8 mouse cellular contexts compared by ENCODE assay signal in genomic region chr12:8313270-8313771, GRCm38 (mm10). TPM values are rescaled to one million over a fixed set of nuclear protein-coding genes. Genes with fewer than 3 reads are reported as not detected.
DNase-seq lines count a peak whose midpoint lies in the region; ATAC-seq and TF ChIP-seq lines count a peak whose summit lies in the region.

TSS of gene Hs1bp3 (plus strand) at chr12:8313432.

- peaks cover 25% of the 10 kb centered on the region for H3K36me3 ChIP-seq in E14TG2a.4 (ENCODE audit: insufficient read depth, low read length)
- no peaks in the 10 kb centered on the region; the same call in 1 of the 2 replicates for H3K36me3 ChIP-seq in forebrain, embryonic 12.5 days (replicated peaks)
- peaks cover 9% of the 10 kb centered on the region; the same call in 1 of the 2 replicates for H3K36me3 ChIP-seq in heart, postnatal 0 days (replicated peaks; ENCODE audit: control insufficient read depth, insufficient read depth, low read length)
- H3K36me3 ChIP-seq in neural tube, embryonic 14.5 days (ENCODE audit: control insufficient read depth, insufficient read depth, low read length) = no peaks in the 10 kb centered on the region

- H3K4me3 ChIP-seq in E14TG2a.4 (replicated peaks; ENCODE audit: low read length) = peak within 1 kb of the TSS; percentile 92
- peak within 1 kb of the TSS; percentile 63 for H3K4me3 ChIP-seq in forebrain, embryonic 12.5 days (replicated peaks)
- peak within 1 kb of the TSS; percentile 71 for H3K4me3 ChIP-seq in heart, postnatal 0 days (ENCODE audit: low read depth, low read length)
- H3K4me3 ChIP-seq in neural tube, embryonic 14.5 days (ENCODE audit: low read depth, low read length) = peak within 1 kb of the TSS; percentile 62

- H3K9ac ChIP-seq in forebrain, embryonic 12.5 days = peak within 1 kb of the TSS; percentile 65
- peak within 1 kb of the TSS; percentile 72 for H3K9ac ChIP-seq in heart, postnatal 0 days (replicated peaks; ENCODE audit: low read depth, low read length)
- peak within 1 kb of the TSS; percentile 70 for H3K9ac ChIP-seq in neural tube, embryonic 14.5 days (replicated peaks; ENCODE audit: low read depth, low read length)

- peak within 1 kb of the TSS; percentile 78 for H3K4me2 ChIP-seq in forebrain, embryonic 12.5 days
- H3K4me2 ChIP-seq in heart, postnatal 0 days (ENCODE audit: low read depth, low read length) = peak within 1 kb of the TSS; percentile 85
- H3K4me2 ChIP-seq in neural tube, embryonic 14.5 days (ENCODE audit: low read depth, low read length) = peak within 1 kb of the TSS; percentile 88

- WGBS in forebrain, embryonic 12.5 days = under 1% methylated on average over 38 of the region's 38 CpGs
- under 1% methylated on average over 38 of the region's 38 CpGs for WGBS in heart, postnatal 0 days
- under 1% methylated on average over 38 of the region's 38 CpGs for WGBS in neural tube, embryonic 14.5 days

- peak; percentile 33; the same call in 1 of the 2 replicates for TF ChIP-seq CTCF in E14TG2a.4 (conservative IDR thresholded peaks at IDR 0.05; ENCODE audit: low read length)
- peak; percentile 91 for TF ChIP-seq CTCF in heart, postnatal 0 days (IDR thresholded peaks at IDR 0.05; ENCODE audit: low read depth)

- DNase-seq in c-Kit-positive CD71-positive TER-119-negative erythroid progenitor cells, embryonic 14.5 days (ENCODE audit: low read depth) = peak; percentile 74
- peak; percentile 84 for DNase-seq in heart, postnatal 0 days (ENCODE audit: low spot score)
- DNase-seq in kidney, postnatal 4 days = peak; percentile 95
- DNase-seq in lung, adult 18-20 months = peak; percentile 81 to 85
- peak; percentile 97 for DNase-seq in testis, postnatal 10 days (ENCODE audit: low spot score)

- H3K4me1 ChIP-seq in E14TG2a.4 (replicated peaks; ENCODE audit: low read depth, low read length) = peaks cover 62% of the 10 kb centered on the region
- peaks cover 10% of the 10 kb centered on the region for H3K4me1 ChIP-seq in forebrain, embryonic 12.5 days
- H3K4me1 ChIP-seq in heart, postnatal 0 days (ENCODE audit: control insufficient read depth, insufficient read depth) = no peaks in the 10 kb centered on the region; the same call in 1 of the 2 replicates
- peaks cover 10% of the 10 kb centered on the region for H3K4me1 ChIP-seq in neural tube, embryonic 14.5 days (ENCODE audit: control insufficient read depth, insufficient read depth, low read length)

- peaks cover 36% of the 10 kb centered on the region for H3K27me3 ChIP-seq in E14TG2a.4 (ENCODE audit: insufficient read depth, low read length)
- peaks cover 42% of the 10 kb centered on the region for H3K27me3 ChIP-seq in forebrain, embryonic 12.5 days
- 0 out of 2 replicates have a peak, but pooled peaks cover 5% of the 10 kb centered on the region for H3K27me3 ChIP-seq in heart, postnatal 0 days (ENCODE audit: control insufficient read depth, insufficient read depth, low read length)
- no peaks in the 10 kb centered on the region for H3K27me3 ChIP-seq in neural tube, embryonic 14.5 days (ENCODE audit: control insufficient read depth, insufficient read depth, low read length)

- H3K27ac ChIP-seq in forebrain, embryonic 12.5 days = no peak within 1 kb of the TSS
- H3K27ac ChIP-seq in heart, postnatal 0 days (ENCODE audit: low read depth) = 0 out of 2 replicates have a peak within 1 kb of the TSS, but pooled peaks have one; percentile 13
- no peak within 1 kb of the TSS for H3K27ac ChIP-seq in neural tube, embryonic 14.5 days (ENCODE audit: low read depth, low read length)

- ATAC-seq in forebrain, embryonic 12.5 days (ENCODE audit: low FRiP score) = peak; percentile 88
- ATAC-seq in heart, postnatal 0 days (ENCODE audit: insufficient read depth, low read depth) = peak; percentile 88
- peak; percentile 91 for ATAC-seq in neural tube, embryonic 14.5 days (ENCODE audit: low read depth)

- TF ChIP-seq EP300 in heart, postnatal 0 days (IDR thresholded peaks at IDR 0.05; ENCODE audit: low read depth) = no peak

- no peaks in the 10 kb centered on the region for H3K9me3 ChIP-seq in E14TG2a.4 (ENCODE audit: low read length)
- no peaks in the 10 kb centered on the region for H3K9me3 ChIP-seq in forebrain, embryonic 12.5 days
- H3K9me3 ChIP-seq in heart, postnatal 0 days (replicated peaks; ENCODE audit: control insufficient read depth, low read length) = no peaks in the 10 kb centered on the region
- no peaks in the 10 kb centered on the region for H3K9me3 ChIP-seq in neural tube, embryonic 14.5 days (ENCODE audit: control insufficient read depth, low read length)

RNA-seq across cellular contexts. Expression of gene Hs1bp3, which starts in this region (rescaled TPM):
- polyA plus RNA-seq in forebrain, embryonic 12.5 days (2016; fragmentation: Nextera tagmentation; extraction: Ambion mirVana) = 11.5 and 11.7 TPM in 2 replicates
- 9.5 and 11.7 TPM in 2 replicates for total RNA-seq in heart, postnatal 0 days (2014; rRNA removed; ENCODE audit: low replicate concordance)
- 9.7 TPM in 2 replicates for polyA plus RNA-seq in heart, postnatal 0 days (2015; fragmentation: Nextera tagmentation; extraction: Ambion mirVana)
- polyA plus RNA-seq in neural tube, embryonic 14.5 days (2014; fragmentation: Nextera tagmentation; extraction: Ambion mirVana) = 6.0 and 6.2 TPM in 2 replicates
